8 mouse cellular contexts compared by ENCODE assay signal in the genomic region with DNA sequence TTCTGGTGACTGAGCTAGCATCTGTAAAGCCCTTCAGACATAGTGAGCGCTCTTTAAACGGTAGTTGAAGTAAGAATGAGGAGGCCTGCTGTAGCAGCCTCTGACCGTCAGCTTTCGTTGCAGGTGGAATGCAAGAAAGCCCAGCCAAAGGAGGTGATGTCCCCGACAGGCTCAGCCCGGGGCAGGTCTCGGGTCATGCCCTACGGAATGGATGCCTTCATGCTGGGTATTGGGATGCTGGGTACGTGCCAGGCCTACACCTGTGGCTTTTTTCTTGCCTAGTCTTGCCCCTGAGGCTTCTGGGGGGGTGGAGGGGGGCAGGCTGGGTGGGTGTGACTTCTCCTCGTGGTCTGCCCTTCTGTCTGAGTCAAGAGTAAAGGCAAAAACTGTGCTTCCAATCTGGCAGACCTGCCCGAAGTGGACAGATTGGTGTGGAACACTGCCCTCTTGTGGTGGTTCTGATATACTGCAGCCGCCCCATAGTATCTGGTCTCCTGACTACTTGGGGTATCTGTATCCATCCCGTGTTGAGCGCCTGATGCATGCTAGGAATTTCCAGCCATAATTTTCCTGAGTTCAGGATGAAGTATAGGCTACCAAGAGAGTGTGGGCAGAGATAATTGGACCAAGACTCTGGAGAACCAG. TPM values are rescaled to one million over a fixed set of nuclear protein-coding genes. Genes with fewer than 3 reads are reported as not detected.
DNase-seq lines count a peak whose midpoint lies in the region; ATAC-seq and TF ChIP-seq lines count a peak whose summit lies in the region.

No protein-coding gene starts in this region.

- 42% methylated on average over 14 of the region's 14 CpGs for WGBS in liver, embryonic 14.5 days (ENCODE audit: insufficient replicate concordance)
- WGBS in neural tube, embryonic 14.5 days = 37% methylated on average over 14 of the region's 14 CpGs

- no peak overlapping the region for H3K9ac ChIP-seq in liver, embryonic 14.5 days (replicated peaks)
- H3K9ac ChIP-seq in neural tube, embryonic 14.5 days (replicated peaks; ENCODE audit: low read depth, low read length) = no peak overlapping the region

- peaks cover 7% of the 10 kb centered on the region for H3K27me3 ChIP-seq in liver, embryonic 14.5 days (ENCODE audit: control insufficient read depth, insufficient read depth, low read length)
- H3K27me3 ChIP-seq in neural tube, embryonic 14.5 days (ENCODE audit: control insufficient read depth, insufficient read depth, low read length) = no peaks in the 10 kb centered on the region

- H3K9me3 ChIP-seq in liver, embryonic 14.5 days (ENCODE audit: control insufficient read depth, low read length) = no peaks in the 10 kb centered on the region
- H3K9me3 ChIP-seq in neural tube, embryonic 14.5 days (ENCODE audit: control insufficient read depth, low read length) = no peaks in the 10 kb centered on the region

- no peak overlapping the region for H3K27ac ChIP-seq in liver, embryonic 14.5 days
- 0 out of 2 replicates have a peak overlapping the region, but pooled peaks have one; percentile 16 for H3K27ac ChIP-seq in neural tube, embryonic 14.5 days (ENCODE audit: low read depth, low read length)

- peak; percentile 90 for TF ChIP-seq CTCF in liver, embryonic 14.5 days (IDR thresholded peaks at IDR 0.05; ENCODE audit: low read depth)

- no peak for TF ChIP-seq EP300 in liver, embryonic 14.5 days (IDR thresholded peaks at IDR 0.05; ENCODE audit: low read depth)

- no peak overlapping the region for H3K4me2 ChIP-seq in liver, embryonic 14.5 days (ENCODE audit: low read depth)
- H3K4me2 ChIP-seq in neural tube, embryonic 14.5 days (ENCODE audit: low read depth, low read length) = no peak overlapping the region

- DNase-seq in 416B (ENCODE audit: low read depth) = peak; percentile 78
- peak; percentile 77 to 92 for DNase-seq in adrenal gland, adult (ENCODE audit: inconsistent age in 2 of 2, low spot score in 1 of 2)
- DNase-seq in embryo, embryonic 11.5 days (ENCODE audit: low read depth, low spot score) = peak; percentile 67
- peak; percentile 9 for DNase-seq in gonadal fat pad, adult 2 months (ENCODE audit: low read depth)
- DNase-seq in kidney, postnatal 14 days = peak; percentile 81
- DNase-seq in liver, embryonic 14.5 days (ENCODE audit: low read depth in 3 of 3, low spot score in 3 of 3) = peak; percentile 30 to 40 (median 33)
- DNase-seq in testis, postnatal 14 days (ENCODE audit: low spot score) = peak; percentile 65

- no peak overlapping the region for H3K4me3 ChIP-seq in liver, embryonic 14.5 days (ENCODE audit: insufficient read depth in 1 of 2, low read depth in 2 of 2, low read length in 2 of 2)
- no peak overlapping the region for H3K4me3 ChIP-seq in neural tube, embryonic 14.5 days (ENCODE audit: low read depth, low read length)

- ATAC-seq in liver, embryonic 14.5 days (ENCODE audit: insufficient read depth) = no peak
- ATAC-seq in neural tube, embryonic 14.5 days (ENCODE audit: low read depth) = no peak

- no peaks in the 10 kb centered on the region for H3K4me1 ChIP-seq in liver, embryonic 14.5 days (replicated peaks; ENCODE audit: control insufficient read depth in 2 of 2, insufficient read depth in 2 of 2, low read length in 1 of 2)
- H3K4me1 ChIP-seq in neural tube, embryonic 14.5 days (ENCODE audit: control insufficient read depth, insufficient read depth, low read length) = peaks cover 25% of the 10 kb centered on the region

- no peaks in the 10 kb centered on the region for H3K36me3 ChIP-seq in liver, embryonic 14.5 days (replicated peaks; ENCODE audit: control insufficient read depth, insufficient read depth, low read depth)
- peaks cover 54% of the 10 kb centered on the region for H3K36me3 ChIP-seq in neural tube, embryonic 14.5 days (ENCODE audit: control insufficient read depth, insufficient read depth, low read length)

RNA-seq across cellular contexts. Expression of a gene that starts 11.9 kb away (rescaled TPM):
- polyA plus RNA-seq in gonadal fat pad, adult 2 months (2012; rRNA removed) = 1.5 and 2.2 TPM in 2 replicates
- polyA plus RNA-seq in liver, embryonic 14.5 days (2012; rRNA removed) = 0.95 and 1.2 TPM in 2 replicates
- polyA plus RNA-seq in liver, embryonic 14.5 days (2014; fragmentation: Nextera tagmentation; extraction: Ambion mirVana) = 0.37 and 0.59 TPM in 2 replicates
- polyA plus RNA-seq in neural tube, embryonic 14.5 days (2014; fragmentation: Nextera tagmentation; extraction: Ambion mirVana) = 55.1 and 55.4 TPM in 2 replicates

RNA-seq across cellular contexts. Expression of a gene that starts 24.7 kb away (rescaled TPM):
- 0.29 and 0.42 TPM in 2 replicates for polyA plus RNA-seq in gonadal fat pad, adult 2 months (2012; rRNA removed)
- polyA plus RNA-seq in liver, embryonic 14.5 days (2012; rRNA removed) = not detected in 2 replicates
- polyA plus RNA-seq in liver, embryonic 14.5 days (2014; fragmentation: Nextera tagmentation; extraction: Ambion mirVana) = not detected in 2 replicates
- 0.58 TPM in 1 of 2 replicates, not detected in the other for polyA plus RNA-seq in neural tube, embryonic 14.5 days (2014; fragmentation: Nextera tagmentation; extraction: Ambion mirVana)

RNA-seq across cellular contexts. Expression of a gene that starts 43.2 kb away (rescaled TPM):
- polyA plus RNA-seq in gonadal fat pad, adult 2 months (2012; rRNA removed) = 44.3 and 51.1 TPM in 2 replicates
- 8.4 and 9.4 TPM in 2 replicates for polyA plus RNA-seq in liver, embryonic 14.5 days (2012; rRNA removed)
- polyA plus RNA-seq in liver, embryonic 14.5 days (2014; fragmentation: Nextera tagmentation; extraction: Ambion mirVana) = 2.8 and 3.9 TPM in 2 replicates
- 26.0 and 32.6 TPM in 2 replicates for polyA plus RNA-seq in neural tube, embryonic 14.5 days (2014; fragmentation: Nextera tagmentation; extraction: Ambion mirVana)

Comparison
In these comparisons a context has a peak if more than half of its experiments do, and no peak if none do; other contexts are left out.
1. DNase-seq: peak in every context shown above with its lines; median percentile 84 in adrenal gland, adult; 81 in kidney, postnatal 14 days; 78 in 416B; 67 in embryo, embryonic 11.5 days; 65 in testis, postnatal 14 days; 33 in liver, embryonic 14.5 days; 9 in gonadal fat pad, adult 2 months.
2. RNA of a gene that starts 11.9 kb away (polyA plus RNA-seq): 55.1 to 55.4 TPM in neural tube, embryonic 14.5 days; 1.5 to 2.2 TPM in gonadal fat pad, adult 2 months and 0.37 to 1.2 TPM in liver, embryonic 14.5 days; every median in the first group is over 10 times any median in the second.